Mouse (Mus musculus): Measurements from ENCODE around the gene Gtf3a.

Gtf3a gene

GRCm38 (mm10) chr5:146987588-146987987, 39.1 kb downstream of the Gtf3a start:
- DNase-seq: no peak

DNA sequence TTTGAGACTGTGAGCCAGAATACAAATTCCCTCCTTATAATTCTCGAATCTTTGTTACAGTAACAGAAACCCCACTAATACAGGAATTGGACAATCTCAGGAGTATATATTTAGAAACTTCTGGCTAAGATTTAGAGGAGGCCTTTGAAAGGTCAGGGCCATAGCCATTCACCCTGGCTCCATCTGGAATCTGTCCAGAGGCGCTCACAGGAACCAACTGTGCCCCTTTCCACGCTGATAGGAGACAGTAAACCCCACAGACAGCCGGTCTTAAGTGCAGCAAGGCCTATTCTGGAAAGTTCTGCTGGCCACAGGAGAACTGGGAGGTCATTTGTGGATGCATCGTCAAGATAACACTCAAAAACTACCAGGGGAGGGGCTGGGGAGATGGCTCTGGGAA, 40.6 kb downstream of the Gtf3a start:
- no peak for DNase-seq

DNA sequence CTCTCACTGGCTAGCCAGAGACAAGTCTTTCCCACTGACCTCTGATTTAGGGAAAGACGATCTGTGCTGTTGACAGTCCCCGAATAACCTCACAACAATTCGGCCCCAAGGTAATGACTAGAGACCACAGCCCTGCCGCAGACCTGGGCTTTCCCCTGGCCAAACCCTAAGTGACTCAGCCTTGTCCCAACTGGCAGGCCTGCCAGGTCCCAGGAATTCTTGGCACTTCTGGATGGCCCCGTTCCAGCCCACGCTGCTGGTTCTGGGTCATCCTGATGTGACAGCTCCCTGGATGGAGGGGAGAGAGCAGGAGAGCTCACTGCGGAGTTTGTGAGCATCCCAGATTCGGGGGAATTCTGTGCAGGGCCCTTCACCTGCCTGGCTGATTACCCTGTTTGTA, 45.1 kb downstream of the Gtf3a start:
- DNase-seq: no peak

GRCm38 (mm10) chr5:146994973-146995372, 46.5 kb downstream of the Gtf3a start:
- no peak for DNase-seq

DNA sequence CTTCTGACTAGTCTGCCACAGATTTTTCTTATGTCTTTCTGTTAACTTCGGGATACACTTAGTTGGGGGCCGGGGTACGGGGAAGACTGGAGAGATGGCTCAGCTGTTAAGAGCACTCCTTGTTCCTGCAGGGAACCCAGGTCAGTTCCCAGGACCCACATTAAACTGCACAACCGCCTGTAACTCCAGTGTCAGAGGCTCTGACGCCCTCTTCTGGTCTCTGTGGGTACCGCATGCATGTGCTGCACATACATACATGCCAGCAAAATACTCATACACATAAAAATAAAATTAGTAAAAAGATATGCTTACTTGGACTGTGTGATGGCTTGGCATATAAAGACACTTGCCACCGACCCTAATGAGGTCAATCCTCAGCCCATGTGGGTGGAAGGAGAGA, 48.4 kb downstream of the Gtf3a start:
- no peak for DNase-seq

DNA sequence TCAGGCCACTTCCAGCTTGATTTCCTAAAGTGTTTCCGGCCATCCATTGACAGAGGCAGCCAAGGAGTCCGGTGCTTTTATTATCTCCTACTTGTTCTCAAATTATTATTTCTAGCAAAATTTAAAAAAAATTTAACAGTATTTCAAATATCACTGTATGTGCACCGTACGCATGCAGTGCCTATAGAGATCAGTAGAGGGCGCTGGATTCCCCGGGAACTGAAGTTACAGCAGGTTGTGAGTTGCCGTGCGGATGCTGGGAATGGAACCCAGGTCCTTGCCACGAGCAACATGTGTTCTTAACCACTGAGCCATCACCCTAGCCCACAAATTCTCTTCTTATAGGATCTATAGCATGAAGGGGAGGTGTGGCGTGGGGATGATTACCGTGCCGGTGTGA, 50.3 kb downstream of the Gtf3a start:
- no peak for DNase-seq

DNA sequence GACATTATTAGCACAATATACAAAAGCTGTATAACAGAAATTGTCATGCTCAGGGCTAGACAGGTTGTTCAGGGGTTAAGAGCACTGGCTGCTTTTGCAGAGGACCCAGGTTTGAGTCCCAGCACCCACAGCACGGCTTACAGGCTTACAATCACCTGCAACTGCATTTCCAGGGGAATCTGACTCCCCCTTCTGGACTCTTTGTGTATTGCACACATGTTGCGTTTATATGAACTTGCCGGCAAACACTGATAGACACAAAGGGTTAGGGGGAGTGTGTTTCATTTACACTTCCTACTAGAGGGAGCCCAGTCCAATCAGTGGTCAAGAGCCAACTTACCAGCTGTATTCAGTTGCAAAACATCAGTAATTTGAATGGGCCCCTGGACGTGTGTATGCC, 52.9 kb downstream of the Gtf3a start:
- no peak for DNase-seq

DNA sequence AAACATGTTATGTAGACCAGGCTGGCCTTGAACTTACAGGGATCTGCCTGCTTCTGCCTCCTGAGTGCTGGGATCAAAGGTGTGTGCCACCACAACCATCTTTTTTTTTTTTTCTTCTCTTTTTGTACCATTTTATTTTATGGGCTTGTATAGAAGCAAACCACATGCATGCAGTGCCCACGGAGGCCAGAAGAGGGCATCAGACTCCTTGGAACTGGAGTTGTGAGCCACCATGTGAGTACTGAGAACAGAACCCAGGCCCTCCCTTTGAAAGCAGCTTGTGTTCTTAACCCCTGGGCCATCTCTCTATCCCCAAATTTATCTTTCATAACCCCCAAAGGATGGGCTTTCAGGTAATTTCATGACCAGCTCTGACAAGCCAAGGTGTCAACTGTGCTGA, 54.8 kb downstream of the Gtf3a start:
- DNase-seq: no peak
